Mouse (Mus musculus): Measurements from ENCODE around the gene Sfxn3.

GRCm38 (mm10) chr19:45045651-45046050 lies 1.7 kb upstream of the Sfxn3 start, which contains the start of gene Pdzd7:
- TF ChIP-seq CTCF (IDR thresholded peaks at IDR 0.05; ENCODE audit: low read depth) = no peak
- no peak for TF ChIP-seq EP300 (IDR thresholded peaks at IDR 0.05; ENCODE audit: low read depth)
